8 mouse cellular contexts compared by ENCODE assay signal in the genomic region with DNA sequence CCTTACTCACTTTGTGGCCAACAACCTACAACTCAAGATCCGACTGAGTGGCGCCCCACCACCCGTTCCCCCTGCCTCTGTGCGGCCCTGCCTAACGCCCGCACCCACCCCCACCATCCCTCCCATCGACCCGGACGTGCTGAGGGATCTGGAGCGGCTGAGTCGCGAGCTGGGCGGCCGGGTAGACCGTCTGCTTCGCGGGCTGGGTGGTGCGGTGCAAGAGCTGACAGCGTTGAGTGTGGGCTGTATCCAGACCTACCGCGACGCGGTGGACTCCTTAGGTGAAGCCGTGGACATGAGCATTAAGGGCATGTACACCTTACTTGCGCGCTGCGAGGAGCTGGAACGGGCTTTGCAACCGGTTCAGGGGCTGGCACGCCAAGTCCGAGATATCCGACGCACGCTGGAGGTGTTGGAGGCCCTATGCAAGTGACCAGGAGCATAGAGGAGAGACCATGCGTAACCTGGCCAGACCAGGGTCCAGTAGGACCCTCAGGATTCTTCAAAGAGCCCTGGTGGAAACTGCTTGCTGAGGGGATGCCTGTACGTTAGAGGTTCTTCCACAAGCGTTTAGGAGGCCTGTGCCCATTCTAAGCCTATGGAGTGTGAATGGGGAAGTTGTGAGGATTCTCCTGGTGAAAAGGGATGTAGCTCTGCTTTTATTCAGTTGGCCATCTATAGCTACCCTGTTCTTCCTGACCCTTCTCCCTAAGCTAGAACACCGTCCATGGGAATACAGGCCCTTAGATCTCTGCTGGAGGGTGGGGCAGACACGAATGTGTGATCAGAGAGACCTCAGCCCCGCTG. TPM values are rescaled to one million over a fixed set of nuclear protein-coding genes. Genes with fewer than 3 reads are reported as not detected.
A peak's percentile ranks its signal among the peaks of the same experiment; 100 is the strongest.
DNase-seq lines count a peak whose midpoint lies in the region; ATAC-seq and TF ChIP-seq lines count a peak whose summit lies in the region.

No protein-coding gene starts in this region.

- peak overlapping the region; percentile 99 for H3K27ac ChIP-seq in heart, adult 2 months
- peak overlapping the region; percentile 96 for H3K27ac ChIP-seq in heart, embryonic 13.5 days (replicated peaks)
- peak overlapping the region; percentile 89 for H3K27ac ChIP-seq in limb, embryonic 10.5 days

- peak overlapping the region; percentile 96 for H3K9ac ChIP-seq in heart, adult 2 months (ENCODE audit: low read depth, low read length)
- peak overlapping the region; percentile 90 for H3K9ac ChIP-seq in heart, embryonic 13.5 days

- 4% methylated on average over 40 of the region's 40 CpGs for WGBS in heart, adult 2 months
- 2% methylated on average over 40 of the region's 40 CpGs for WGBS in heart, embryonic 13.5 days
- under 1% methylated on average over 40 of the region's 40 CpGs for WGBS in limb, embryonic 10.5 days

- H3K4me2 ChIP-seq in heart, embryonic 13.5 days = peak overlapping the region; percentile 92

- no peaks in the 10 kb centered on the region for H3K36me3 ChIP-seq in heart, adult 2 months (ENCODE audit: control insufficient read depth, insufficient read depth, low read length)
- H3K36me3 ChIP-seq in heart, embryonic 13.5 days = no peaks in the 10 kb centered on the region
- H3K36me3 ChIP-seq in limb, embryonic 10.5 days = no peaks in the 10 kb centered on the region

- TF ChIP-seq POLR2A in heart, adult 2 months (IDR thresholded peaks at IDR 0.05; ENCODE audit: insufficient read depth, low read depth, low read length) = no peak

- TF ChIP-seq CTCF in heart, adult 2 months (IDR thresholded peaks at IDR 0.05) = no peak

- H3K4me1 ChIP-seq in heart, adult 2 months (ENCODE audit: control insufficient read depth, insufficient read depth, low read length) = peaks cover 1% of the 10 kb centered on the region; the same call in 1 of the 2 replicates
- peaks cover 35% of the 10 kb centered on the region for H3K4me1 ChIP-seq in heart, embryonic 13.5 days
- peaks cover 46% of the 10 kb centered on the region for H3K4me1 ChIP-seq in limb, embryonic 10.5 days

- H3K79me2 ChIP-seq in heart, adult 2 months (replicated peaks; ENCODE audit: control insufficient read depth, insufficient read depth, low read length) = no peaks in the 10 kb centered on the region

- no peak for TF ChIP-seq EP300 in heart, adult 2 months (IDR thresholded peaks at IDR 0.05; ENCODE audit: insufficient read depth, low read depth, low read length)

- no peaks in the 10 kb centered on the region for H3K27me3 ChIP-seq in heart, adult 2 months (ENCODE audit: control insufficient read depth, insufficient read depth, low read length)
- no peaks in the 10 kb centered on the region for H3K27me3 ChIP-seq in heart, embryonic 13.5 days (replicated peaks)
- H3K27me3 ChIP-seq in limb, embryonic 10.5 days (ENCODE audit: low read depth, poor library complexity, severe bottlenecking) = 0 out of 2 replicates have a peak, but pooled peaks cover 5% of the 10 kb centered on the region

- ATAC-seq in heart, embryonic 13.5 days (ENCODE audit: extremely low read depth, insufficient number of reproducible peaks, low FRiP score, low TSS enrichment) = no peak; the same call in 1 of the 2 replicates

- H3K4me3 ChIP-seq in heart, adult 2 months = peak overlapping the region; percentile 97
- H3K4me3 ChIP-seq in heart, embryonic 13.5 days = peak overlapping the region; percentile 90
- peak overlapping the region; percentile 80 for H3K4me3 ChIP-seq in limb, embryonic 10.5 days

- no peaks in the 10 kb centered on the region for H3K9me3 ChIP-seq in heart, embryonic 13.5 days
- no peaks in the 10 kb centered on the region for H3K9me3 ChIP-seq in limb, embryonic 10.5 days (replicated peaks)

- DNase-seq in heart, adult 2 months = peak; percentile 57 to 62
- no peak for DNase-seq in heart, postnatal 25 days (ENCODE audit: low spot score)
- peak; percentile 58 for DNase-seq in CD4-positive helper T cell, adult 2 months (ENCODE audit: low read depth, low spot score)
- DNase-seq in cerebellum, adult 11-12 months = peak; percentile 65
- DNase-seq in limb, embryonic 10.5 days (ENCODE audit: low spot score) = peak; percentile 66
- peak; percentile 53 for DNase-seq in neural tube, embryonic 10.5 days (ENCODE audit: extremely low spot score, low spot score)
- DNase-seq in c-Kit-positive CD71-positive TER-119-positive erythroid progenitor cells, embryonic 14.5 days (ENCODE audit: low spot score) = no peak

- intact Hi-C loops in heart, adult 2 months (cut with DNase I) = loop anchor here (5.0 to 10.0 kb wide), 2 partner anchors 187 to 264 kb away; a partner anchor contains a TSS
- intact Hi-C loops in heart, postnatal 25 days (cut with DNase I) = loop anchor here (10.0 kb wide), 1 partner anchor 184 kb away; no protein-coding TSS in a partner anchor

RNA-seq across cellular contexts. Expression of a gene that starts 1.1 kb away (rescaled TPM):
- total RNA-seq in heart, adult 2 months (2021) = 10 to 100 TPM; 15.3 to 17.8 TPM
- 13.0 and 14.2 TPM in 2 replicates for polyA plus RNA-seq in heart, adult 2 months (2012; rRNA removed)
- total RNA-seq in heart, postnatal 25 days (2021) = 10 to 100 TPM; 14.4 to 16.4 TPM
- 9.7 and 10.3 TPM in 2 replicates for polyA plus RNA-seq in heart, embryonic 13.5 days (2015; fragmentation: Nextera tagmentation; extraction: Ambion mirVana)
- 5.3 and 6.0 TPM in 2 replicates for polyA plus RNA-seq in limb, embryonic 10.5 days (2016; fragmentation: Nextera tagmentation; extraction: Ambion mirVana)

RNA-seq across cellular contexts. Expression of a gene that starts 10.0 kb away (rescaled TPM):
- 1 to 10 TPM; 5.6 to 6.6 TPM for total RNA-seq in heart, adult 2 months (2021)
- polyA plus RNA-seq in heart, adult 2 months (2012; rRNA removed) = 15.9 and 26.1 TPM in 2 replicates
- 1 to 10 TPM; 4.4 to 9.8 TPM for total RNA-seq in heart, postnatal 25 days (2021)
- polyA plus RNA-seq in heart, embryonic 13.5 days (2015; fragmentation: Nextera tagmentation; extraction: Ambion mirVana) = 28.4 and 31.3 TPM in 2 replicates
- 35.8 and 38.6 TPM in 2 replicates for polyA plus RNA-seq in limb, embryonic 10.5 days (2016; fragmentation: Nextera tagmentation; extraction: Ambion mirVana)

RNA-seq across cellular contexts. Expression of a gene that starts 15.2 kb away (rescaled TPM):
- total RNA-seq in heart, adult 2 months (2021) = under 1 TPM; 0.21 to 0.59 TPM
- 0.61 and 1.1 TPM in 2 replicates for polyA plus RNA-seq in heart, adult 2 months (2012; rRNA removed)
- total RNA-seq in heart, postnatal 25 days (2021) = 1 to 10 TPM in 1 of 2 experiments, under 1 TPM in 1; 0.62 to 1.2 TPM
- 78.4 and 83.0 TPM in 2 replicates for polyA plus RNA-seq in heart, embryonic 13.5 days (2015; fragmentation: Nextera tagmentation; extraction: Ambion mirVana)
- polyA plus RNA-seq in limb, embryonic 10.5 days (2016; fragmentation: Nextera tagmentation; extraction: Ambion mirVana) = 214 and 217 TPM in 2 replicates

RNA-seq across cellular contexts. Expression of a gene that starts 27.6 kb away (rescaled TPM):
- total RNA-seq in heart, adult 2 months (2021) = 10 to 100 TPM; 63.4 to 70.8 TPM
- polyA plus RNA-seq in heart, adult 2 months (2012; rRNA removed) = 83.0 and 90.0 TPM in 2 replicates
- total RNA-seq in heart, postnatal 25 days (2021) = 10 to 100 TPM; 59.6 to 65.7 TPM
- polyA plus RNA-seq in heart, embryonic 13.5 days (2015; fragmentation: Nextera tagmentation; extraction: Ambion mirVana) = 79.5 and 82.1 TPM in 2 replicates
- 51.1 and 72.1 TPM in 2 replicates for polyA plus RNA-seq in limb, embryonic 10.5 days (2016; fragmentation: Nextera tagmentation; extraction: Ambion mirVana)

RNA-seq across cellular contexts. Expression of a gene that starts 34.4 kb away (rescaled TPM):
- 10 to 100 TPM; 44.4 to 79.8 TPM for total RNA-seq in heart, adult 2 months (2021)
- polyA plus RNA-seq in heart, adult 2 months (2012; rRNA removed) = 18.0 and 36.4 TPM in 2 replicates
- 10 to 100 TPM; 32.3 to 61.0 TPM for total RNA-seq in heart, postnatal 25 days (2021)
- 8.6 and 9.0 TPM in 2 replicates for polyA plus RNA-seq in heart, embryonic 13.5 days (2015; fragmentation: Nextera tagmentation; extraction: Ambion mirVana)
- 10.3 and 10.8 TPM in 2 replicates for polyA plus RNA-seq in limb, embryonic 10.5 days (2016; fragmentation: Nextera tagmentation; extraction: Ambion mirVana)

Comparison
In these comparisons a context has a peak if more than half of its experiments do, and no peak if none do; other contexts are left out.
1. DNase-seq: peak in heart, adult 2 months (2 of 2), CD4-positive helper T cell, adult 2 months (single experiment), cerebellum, adult 11-12 months (single experiment), limb, embryonic 10.5 days (single experiment) and neural tube, embryonic 10.5 days (single experiment); none in heart, postnatal 25 days (single experiment) and c-Kit-positive CD71-positive TER-119-positive erythroid progenitor cells, embryonic 14.5 days (single experiment).
2. RNA of a gene that starts 15.2 kb away (polyA plus RNA-seq): 214 to 217 TPM in limb, embryonic 10.5 days and 78.4 to 83.0 TPM in heart, embryonic 13.5 days; 0.61 to 1.1 TPM in heart, adult 2 months; every median in the first group is over 10 times any median in the second.
3. Peak in every context shown above with its lines, with median percentiles within 50 percentile points of each other: H3K27ac ChIP-seq and H3K4me3 ChIP-seq.